Mouse (Mus musculus): ENCODE results near the gene Gins1. TPM values are rescaled to one million over a fixed set of nuclear protein-coding genes. Genes with fewer than 3 reads are reported as not detected.
"Not testable (repeated sequence)": the region's sequence is repeated elsewhere in the genome, so short reads cannot be mapped to it uniquely, and the experiment has no call there.

Gins1 gene
- polyA plus RNA-seq, 1 experiment from 2014 or later, result 34.8 TPM

DNA sequence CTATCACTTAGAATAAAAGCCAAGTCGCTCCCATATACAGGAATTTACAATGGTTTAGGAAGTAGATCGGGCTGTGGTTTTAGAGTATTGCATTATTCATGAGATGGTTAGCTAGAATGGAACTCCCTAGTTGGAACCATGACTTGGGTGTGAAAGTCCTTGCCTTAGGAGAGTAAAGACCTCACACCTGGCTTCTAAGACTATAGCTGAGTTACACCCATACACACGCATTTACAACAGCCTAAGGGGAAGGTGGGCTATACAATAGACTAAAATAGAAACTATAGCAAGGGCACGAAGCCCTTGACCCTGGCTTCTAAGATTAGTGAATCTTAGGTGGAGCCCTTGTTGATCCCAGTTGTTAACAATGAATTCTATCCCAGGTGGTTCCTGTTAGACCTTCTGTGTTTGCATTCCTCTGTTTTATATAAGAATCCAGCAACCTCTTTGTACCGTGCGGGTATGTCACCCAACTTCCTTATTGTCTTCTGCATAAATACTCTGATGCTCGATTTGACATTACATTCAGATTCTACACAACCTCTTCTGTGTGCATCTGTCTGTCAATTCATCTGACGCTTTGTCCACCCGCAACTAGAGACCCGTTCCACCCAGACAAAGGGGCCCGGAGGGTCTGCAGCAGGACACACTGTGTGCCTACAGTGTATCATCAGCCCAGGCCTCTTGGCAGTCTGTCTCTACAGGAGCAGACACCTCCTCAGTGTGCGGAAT, 42.8 kb downstream of the Gins1 start:
- WGBS, result 87% methylated on average over 12 of the region's 12 CpGs
- not testable (repeated sequence) for H3K36me3 ChIP-seq (ENCODE audit: control insufficient read depth, insufficient read depth, low read length); ATAC-seq (ENCODE audit: low read depth)

DNA sequence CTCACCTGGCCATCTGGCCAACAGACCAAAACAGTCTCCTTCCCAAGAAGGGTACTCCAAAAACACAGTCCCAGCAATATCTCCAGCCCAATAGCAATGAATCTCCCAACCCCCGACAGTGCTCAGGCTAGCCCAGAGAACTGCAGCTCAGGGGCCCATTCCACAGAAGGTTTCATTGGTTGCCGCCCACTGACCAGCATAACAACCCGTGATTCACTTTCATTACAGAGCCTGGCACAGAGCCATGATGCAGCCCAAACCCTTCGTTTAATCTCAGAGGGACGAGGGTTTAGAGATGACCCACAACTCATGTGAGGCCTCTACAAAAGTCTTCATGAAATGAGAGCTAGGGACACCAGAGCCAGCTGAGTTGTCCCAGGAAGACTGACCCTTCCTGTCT, 43.6 kb downstream of the Gins1 start:
- WGBS, result 62% methylated on average over 5 of the region's 5 CpGs
- no peak for ATAC-seq (ENCODE audit: low read depth)
- H3K9me3 ChIP-seq (ENCODE audit: control insufficient read depth, low read length), result no peaks in the 10 kb centered on the region

More for the DNA sequence above, 42.8 kb downstream of the Gins1 start:
- not testable (repeated sequence) for H3K4me2 ChIP-seq (ENCODE audit: low read depth, low read length); H3K9ac ChIP-seq (ENCODE audit: low read length); H3K4me1 ChIP-seq (replicated peaks; ENCODE audit: control insufficient read depth, insufficient read depth, low read length); H3K27me3 ChIP-seq (ENCODE audit: control insufficient read depth, insufficient read depth, low read depth, low read length); H3K9me3 ChIP-seq (ENCODE audit: control insufficient read depth, low read length); H3K4me3 ChIP-seq (ENCODE audit: low read length); H3K27ac ChIP-seq (ENCODE audit: low read length)

DNA sequence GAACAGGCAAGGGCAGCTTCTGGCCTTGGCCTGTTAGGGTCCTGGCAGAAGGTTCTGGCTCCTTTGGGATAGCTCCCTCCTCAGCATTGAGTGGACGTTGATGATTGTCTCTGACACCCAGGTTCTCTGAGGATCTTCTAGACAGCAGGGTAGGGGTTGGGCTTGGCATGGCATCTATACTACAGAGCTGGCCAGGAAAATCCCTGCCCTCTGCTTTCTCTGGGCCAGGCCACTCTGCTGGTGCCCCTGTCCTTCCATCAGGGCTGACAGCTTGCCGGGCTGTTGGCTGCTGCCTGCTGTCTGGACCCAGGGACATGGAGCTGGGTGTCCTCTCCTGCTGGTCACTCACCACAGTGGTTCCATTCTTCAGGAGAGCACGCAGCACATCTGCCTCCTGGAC, 44.5 kb downstream of the Gins1 start:
- H3K4me1 ChIP-seq (replicated peaks; ENCODE audit: control insufficient read depth, insufficient read depth, low read length), result no peaks in the 10 kb centered on the region
- H3K27ac ChIP-seq (ENCODE audit: low read length), result no peak overlapping the region
- 80% methylated on average over 3 of the region's 3 CpGs for WGBS
- no peaks in the 10 kb centered on the region for H3K9me3 ChIP-seq (ENCODE audit: control insufficient read depth, low read length)
- ATAC-seq (ENCODE audit: low read depth), result no peak
- no peaks in the 10 kb centered on the region for H3K27me3 ChIP-seq (ENCODE audit: control insufficient read depth, insufficient read depth, low read depth, low read length)
- H3K4me2 ChIP-seq (ENCODE audit: low read depth, low read length), result no peak overlapping the region
- no peak overlapping the region for H3K4me3 ChIP-seq (ENCODE audit: low read length)
- H3K9ac ChIP-seq (ENCODE audit: low read length), result no peak overlapping the region
- peaks cover 6% of the 10 kb centered on the region; the same call in 1 of the 2 replicates for H3K36me3 ChIP-seq (ENCODE audit: control insufficient read depth, insufficient read depth, low read length)

More for the DNA sequence above, 43.6 kb downstream of the Gins1 start:
- H3K4me2 ChIP-seq (ENCODE audit: low read depth, low read length), result no peak overlapping the region
- peaks cover 7% of the 10 kb centered on the region; the same call in 1 of the 2 replicates for H3K36me3 ChIP-seq (ENCODE audit: control insufficient read depth, insufficient read depth, low read length)
- no peaks in the 10 kb centered on the region for H3K4me1 ChIP-seq (replicated peaks; ENCODE audit: control insufficient read depth, insufficient read depth, low read length)
- no peaks in the 10 kb centered on the region for H3K27me3 ChIP-seq (ENCODE audit: control insufficient read depth, insufficient read depth, low read depth, low read length)
- H3K27ac ChIP-seq (ENCODE audit: low read length), result no peak overlapping the region
- no peak overlapping the region for H3K9ac ChIP-seq (ENCODE audit: low read length)
- H3K4me3 ChIP-seq (ENCODE audit: low read length), result no peak overlapping the region

DNA sequence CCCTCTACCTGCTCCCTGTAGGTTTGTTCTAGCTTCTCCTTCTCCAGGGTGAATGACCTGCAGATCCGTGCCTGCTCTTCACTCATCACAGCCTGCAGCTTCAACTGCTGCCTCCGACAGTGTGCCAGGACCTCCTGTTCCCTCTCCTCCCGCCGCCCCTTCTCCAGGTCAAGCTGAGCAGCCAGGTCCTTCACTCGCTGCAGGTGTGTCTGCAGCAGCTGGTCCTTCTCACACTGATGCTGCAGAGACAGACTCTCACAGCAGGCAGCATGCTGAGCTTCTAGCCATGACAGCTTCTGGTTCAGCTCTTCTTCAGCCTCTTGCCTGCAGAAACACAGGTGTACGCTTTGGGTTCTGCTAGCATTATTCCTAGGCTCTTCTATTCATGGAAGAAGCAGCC, 44.9 kb downstream of the Gins1 start:
- no peak overlapping the region for H3K27ac ChIP-seq (ENCODE audit: low read length)
- 91% methylated on average over 6 of the region's 6 CpGs for whole genome bisulfite sequencing
- H3K9ac ChIP-seq (ENCODE audit: low read length), result no peak overlapping the region
- 0 out of 2 replicates have a peak, but pooled peaks cover 3% of the 10 kb centered on the region for H3K36me3 ChIP-seq (ENCODE audit: control insufficient read depth, insufficient read depth, low read length)
- H3K27me3 ChIP-seq (ENCODE audit: control insufficient read depth, insufficient read depth, low read depth, low read length), result no peaks in the 10 kb centered on the region
- H3K4me3 ChIP-seq (ENCODE audit: low read length), result no peak overlapping the region
- ATAC-seq (ENCODE audit: low read depth), result no peak
- H3K4me1 ChIP-seq (replicated peaks; ENCODE audit: control insufficient read depth, insufficient read depth, low read length), result no peaks in the 10 kb centered on the region
- H3K4me2 ChIP-seq (ENCODE audit: low read depth, low read length), result no peak overlapping the region
- H3K9me3 ChIP-seq (ENCODE audit: control insufficient read depth, low read length), result no peaks in the 10 kb centered on the region

DNA sequence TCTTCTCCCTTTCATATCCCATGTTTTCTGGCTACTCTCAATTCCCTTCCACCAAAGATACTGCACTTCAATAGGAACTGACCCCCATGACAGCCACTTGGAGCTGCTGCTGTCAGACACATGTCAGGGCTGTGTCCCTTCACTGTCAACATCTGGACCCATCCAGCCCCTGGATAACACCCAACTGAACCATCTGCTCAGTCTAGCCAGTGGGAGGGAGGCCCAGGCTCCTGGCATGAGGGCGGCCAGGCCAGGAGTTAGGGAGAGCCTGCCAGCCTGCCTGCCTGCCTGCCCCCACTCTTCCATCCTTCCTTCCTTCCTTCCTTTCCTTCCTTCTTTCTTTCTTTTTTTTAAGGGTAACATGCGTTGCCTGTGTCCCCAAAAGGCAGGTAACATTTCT, 46.0 kb downstream of the Gins1 start:
- Histone ChIP-seq H3K9me3 (ENCODE audit: control insufficient read depth, low read length) (no peaks in the 10 kb centered on the region), H3K36me3 (ENCODE audit: control insufficient read depth, insufficient read depth, low read length) (peaks cover 3% of the 10 kb centered on the region; the same call in 1 of the 2 replicates), H3K4me2 (ENCODE audit: low read depth, low read length) (no peak overlapping the region), H3K27ac (ENCODE audit: low read length) (no peak overlapping the region), H3K4me1 (replicated peaks; ENCODE audit: control insufficient read depth, insufficient read depth, low read length) (no peaks in the 10 kb centered on the region), H3K9ac (ENCODE audit: low read length) (no peak overlapping the region), H3K4me3 (ENCODE audit: low read length) (no peak overlapping the region), H3K27me3 (ENCODE audit: control insufficient read depth, insufficient read depth, low read depth, low read length) (no peaks in the 10 kb centered on the region)
- no peak for ATAC-seq (ENCODE audit: low read depth)
- 79% methylated on average over 2 of the region's 2 CpGs for WGBS

DNA sequence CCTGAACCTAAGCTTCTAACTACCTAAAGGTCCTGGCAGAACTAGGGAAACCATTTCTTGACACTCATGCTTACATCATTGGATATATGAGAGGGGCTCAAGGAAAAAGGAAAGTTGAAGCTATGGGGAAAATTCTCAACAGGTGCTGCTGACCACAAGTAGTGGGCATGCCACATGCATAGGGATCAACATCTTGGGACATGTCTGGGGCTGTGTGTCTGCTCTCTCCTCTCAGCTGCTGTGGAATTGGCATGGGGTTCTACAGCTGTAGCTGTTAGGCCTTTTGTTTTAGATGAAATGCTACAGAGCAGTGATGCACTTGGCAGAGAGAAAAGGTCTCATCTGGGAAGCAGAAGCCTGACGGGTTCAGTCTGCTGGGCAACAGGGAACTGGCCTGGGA, 50.7 kb downstream of the Gins1 start:
- no peaks in the 10 kb centered on the region for H3K4me1 ChIP-seq (replicated peaks; ENCODE audit: control insufficient read depth, insufficient read depth, low read length)
- no peak overlapping the region for H3K27ac ChIP-seq (ENCODE audit: low read length)
- no peaks in the 10 kb centered on the region for H3K9me3 ChIP-seq (ENCODE audit: control insufficient read depth, low read length)
- H3K27me3 ChIP-seq (ENCODE audit: control insufficient read depth, insufficient read depth, low read depth, low read length), result no peaks in the 10 kb centered on the region
- no peak for ATAC-seq (ENCODE audit: low read depth)
- WGBS, result 70% methylated on average over 1 of the region's 1 CpGs
- peaks cover 3% of the 10 kb centered on the region; the same call in 1 of the 2 replicates for H3K36me3 ChIP-seq (ENCODE audit: control insufficient read depth, insufficient read depth, low read length)
- H3K4me3 ChIP-seq (ENCODE audit: low read length), result no peak overlapping the region
- no peak overlapping the region for H3K9ac ChIP-seq (ENCODE audit: low read length)
- no peak overlapping the region for H3K4me2 ChIP-seq (ENCODE audit: low read depth, low read length)

DNA sequence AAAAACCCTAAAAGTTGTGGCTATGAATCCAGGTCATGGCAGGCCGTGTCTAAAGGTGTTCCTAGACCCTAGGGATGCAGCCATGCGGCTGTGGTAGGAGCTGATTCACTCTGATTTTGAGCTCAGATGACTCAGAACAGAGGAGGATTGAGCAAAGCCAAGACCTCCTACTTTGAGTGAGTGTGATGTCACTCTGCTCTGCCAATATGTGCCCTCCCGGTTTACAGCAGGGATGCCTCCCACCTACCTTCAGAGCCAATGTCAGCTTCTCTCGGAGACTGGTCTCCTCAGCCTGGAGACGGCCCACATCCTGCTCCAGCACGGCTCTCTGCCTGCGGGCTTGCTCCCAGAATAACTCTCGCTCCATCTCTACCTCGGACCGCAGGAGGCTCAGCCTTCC, 54.3 kb downstream of the Gins1 start:
- no peaks in the 10 kb centered on the region for H3K9me3 ChIP-seq (ENCODE audit: control insufficient read depth, low read length)
- WGBS, result 83% methylated on average over 10 of the region's 10 CpGs
- no peaks in the 10 kb centered on the region for H3K4me1 ChIP-seq (replicated peaks; ENCODE audit: control insufficient read depth, insufficient read depth, low read length)
- no peak for ATAC-seq (ENCODE audit: low read depth)
- peaks cover 3% of the 10 kb centered on the region for H3K36me3 ChIP-seq (ENCODE audit: control insufficient read depth, insufficient read depth, low read length)
- H3K4me2 ChIP-seq (ENCODE audit: low read depth, low read length), result no peak overlapping the region
- H3K9ac ChIP-seq (ENCODE audit: low read length), result no peak overlapping the region
- no peak overlapping the region for H3K27ac ChIP-seq (ENCODE audit: low read length)
- H3K27me3 ChIP-seq (ENCODE audit: control insufficient read depth, insufficient read depth, low read depth, low read length), result no peaks in the 10 kb centered on the region
- H3K4me3 ChIP-seq (ENCODE audit: low read length), result no peak overlapping the region

DNA sequence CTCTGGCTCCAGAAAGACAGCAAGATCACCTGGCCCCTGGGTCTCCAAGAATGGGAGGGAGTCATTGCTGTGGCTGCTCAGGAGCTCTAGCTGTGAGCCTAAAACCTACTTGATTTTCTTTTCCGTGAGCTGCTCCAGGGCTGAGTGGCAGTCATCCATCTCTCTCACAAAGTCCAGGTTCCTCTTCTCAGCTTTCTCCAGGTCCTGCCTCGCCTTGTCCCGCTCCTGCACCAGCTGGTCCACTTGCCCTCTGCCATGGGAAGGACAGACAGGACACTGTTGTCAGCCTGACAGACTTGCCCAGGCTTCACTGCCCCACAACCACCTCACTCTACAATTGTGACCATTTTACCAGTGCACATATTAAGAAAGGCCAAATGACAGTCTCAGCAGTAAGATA, 58.0 kb downstream of the Gins1 start:
- Histone ChIP-seq H3K9ac (ENCODE audit: low read length) (no peak overlapping the region), H3K9me3 (ENCODE audit: control insufficient read depth, low read length) (no peaks in the 10 kb centered on the region), H3K27me3 (ENCODE audit: control insufficient read depth, insufficient read depth, low read depth, low read length) (no peaks in the 10 kb centered on the region), H3K4me1 (replicated peaks; ENCODE audit: control insufficient read depth, insufficient read depth, low read length) (no peaks in the 10 kb centered on the region), H3K4me2 (ENCODE audit: low read depth, low read length) (no peak overlapping the region), H3K27ac (ENCODE audit: low read length) (no peak overlapping the region), H3K4me3 (ENCODE audit: low read length) (no peak overlapping the region), H3K36me3 (ENCODE audit: control insufficient read depth, insufficient read depth, low read length) (peaks cover 3% of the 10 kb centered on the region)
- 85% methylated on average over 3 of the region's 3 CpGs for WGBS
- ATAC-seq (ENCODE audit: low read depth), result no peak

DNA sequence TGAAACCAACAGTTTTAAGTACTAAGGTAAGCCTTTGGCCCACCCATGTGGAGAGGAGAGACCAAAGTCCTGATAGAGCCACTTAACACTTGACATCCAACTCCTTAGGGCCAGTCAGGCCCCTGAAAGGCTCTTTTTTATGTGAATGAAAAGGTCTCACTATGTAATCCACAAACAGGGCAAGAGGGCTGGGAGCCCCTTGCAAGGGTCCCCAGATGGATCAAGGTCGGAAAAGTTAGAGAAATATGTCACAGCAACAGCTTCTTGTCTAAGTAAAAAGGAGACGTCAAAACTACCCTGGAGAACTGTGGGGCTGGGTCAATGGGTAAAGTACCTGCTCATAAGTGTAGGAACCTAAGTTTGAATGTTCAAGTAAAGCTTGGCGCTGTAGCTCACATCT, 59.4 kb downstream of the Gins1 start:
- Histone ChIP-seq H3K4me3 (ENCODE audit: low read length) (no peak overlapping the region), H3K9me3 (ENCODE audit: control insufficient read depth, low read length) (no peaks in the 10 kb centered on the region), H3K36me3 (ENCODE audit: control insufficient read depth, insufficient read depth, low read length) (peaks cover 4% of the 10 kb centered on the region), H3K27me3 (ENCODE audit: control insufficient read depth, insufficient read depth, low read depth, low read length) (no peaks in the 10 kb centered on the region), H3K9ac (ENCODE audit: low read length) (no peak overlapping the region), H3K27ac (ENCODE audit: low read length) (no peak overlapping the region), H3K4me2 (ENCODE audit: low read depth, low read length) (no peak overlapping the region), H3K4me1 (replicated peaks; ENCODE audit: control insufficient read depth, insufficient read depth, low read length) (no peaks in the 10 kb centered on the region)
- WGBS, result 77% methylated on average over 3 of the region's 3 CpGs
- no peak for ATAC-seq (ENCODE audit: low read depth)
